Mouse (Mus musculus) kidney, postnatal 4 days (tissue): ENCODE measurements at regions not wholly inside any gene's neighbourhood (a gene's known extent, or its start where the extent isn't known, plus 50 kb on each side); places are given as distances from the start of the nearest gene placed in this dataset.
A peak's percentile ranks its signal among the peaks of the same experiment; 100 is the strongest.

Source experiments
- DNase-seq, 2 experiments: peaks; one replicate each; pipeline ENCODE4 v3.0.0; 2021; ENCODE audit warnings: mixed read lengths in 2 of 2

GRCm38 (mm10) chr11:89145281-89145945 lies 71.8 kb downstream of the Gm525 start:
- DNase-seq, result peak; percentile 28 to 53

- DNase-seq, result no peak
Measured at GRCm38 (mm10) chr11:89142527-89143154, 69.0 kb downstream of the Gm525 start.
